Mouse (Mus musculus) neural tube, embryonic 13.5 days (tissue): ENCODE measurements at regions not wholly inside any gene's neighbourhood (a gene's known extent, or its start where the extent isn't known, plus 50 kb on each side); places are given as distances from the start of the nearest gene placed in this dataset.
"Not testable (repeated sequence)": the region's sequence is repeated elsewhere in the genome, so short reads cannot be mapped to it uniquely, and the experiment has no call there.

Source experiments
- ATAC-seq: fragments of 200-750 bp; cut with Nextera tagmentation; 2 replicates; pipeline ENCODE4 v1.8.0; 2017; ENCODE audit warnings: low read depth, mild to moderate bottlenecking, moderate TSS enrichment, moderate library complexity
- H3K27ac ChIP-seq: fragments of 300-500 bp; sonication (generic); replicated peaks from 2 replicates; pipeline ENCODE4 v1.5.1; 2015; ENCODE audit warnings: moderate library complexity, mild to moderate bottlenecking, inconsistent platforms
- H3K27me3 ChIP-seq: fragments of 300-500 bp; sonication (generic); 2 replicates; pipeline ENCODE4 v1.6.1; 2015; ENCODE audit warnings: mild to moderate bottlenecking, inconsistent platforms
- H3K36me3 ChIP-seq: fragments of 300-500 bp; sonication (generic); 2 replicates; pipeline ENCODE4 v1.6.1; 2015; ENCODE audit warnings: mild to moderate bottlenecking, inconsistent platforms
- H3K4me1 ChIP-seq: fragments of 300-500 bp; sonication (generic); replicated peaks from 2 replicates; pipeline ENCODE4 v1.6.1; 2015; ENCODE audit warnings: inconsistent platforms
- H3K4me2 ChIP-seq: fragments of 300-500 bp; sonication (generic); 2 replicates; pipeline ENCODE4 v1.6.1; 2015; ENCODE audit warnings: inconsistent platforms, mild to moderate bottlenecking, moderate library complexity
- H3K4me3 ChIP-seq: fragments of 300-500 bp; sonication (generic); 2 replicates; pipeline ENCODE4 v1.5.1; 2015; ENCODE audit warnings: mild to moderate bottlenecking, inconsistent platforms
- H3K9ac ChIP-seq: fragments of 300-500 bp; sonication (generic); 2 replicates; pipeline ENCODE4 v1.6.1; 2015; ENCODE audit warnings: moderate library complexity, mild to moderate bottlenecking, inconsistent platforms
- H3K9me3 ChIP-seq: fragments of 300-500 bp; sonication (generic); 2 replicates; pipeline ENCODE4 v1.6.1; 2016; ENCODE audit warnings: inconsistent platforms
- WGBS: fragments of 180-500 bp; shearing (Covaris S2); methylation state at CpG from one replicate; pipeline ENCODE4 v1.1.7; 2015; 5-methylcytosine and 5-hydroxymethylcytosine counted together

DNA sequence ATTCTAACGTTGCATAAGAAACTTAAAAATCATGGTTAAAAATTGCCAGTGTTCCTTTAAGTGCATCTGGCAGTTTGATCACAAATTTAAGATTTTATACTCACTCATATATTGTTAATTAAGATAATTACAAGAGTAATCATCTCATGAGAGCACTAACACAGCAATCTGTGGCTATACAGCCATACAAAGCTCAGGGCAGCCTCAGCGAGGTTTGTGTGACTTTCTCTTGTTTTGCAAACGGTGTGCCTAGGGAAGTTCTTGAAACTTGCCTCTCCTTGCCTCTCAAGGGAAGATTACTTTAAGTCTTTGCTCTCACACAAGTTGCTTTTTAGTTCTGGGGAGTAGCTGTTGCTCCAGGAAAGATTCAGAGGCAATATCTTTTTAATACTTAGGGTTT lies 58.1 kb upstream of the Slc1a4 start:
- 85% methylated on average over 3 of the region's 3 CpGs for WGBS
- Histone ChIP-seq H3K9ac (no peak overlapping the region), H3K27ac (no peak overlapping the region), H3K4me1 (no peaks in the 10 kb centered on the region), H3K4me3 (no peak overlapping the region), H3K9me3 (peaks cover 13% of the 10 kb centered on the region), H3K27me3 (no peaks in the 10 kb centered on the region), H3K4me2 (no peak overlapping the region), H3K36me3 (no peaks in the 10 kb centered on the region)
- ATAC-seq = no peak

- H3K27ac ChIP-seq, H3K9ac ChIP-seq, ATAC-seq, H3K4me1 ChIP-seq, H3K4me2 ChIP-seq, H3K4me3 ChIP-seq, H3K36me3 ChIP-seq, H3K27me3 ChIP-seq: not testable (repeated sequence)
- WGBS = 56% methylated on average over 3 of the region's 3 CpGs
- H3K9me3 ChIP-seq = peaks cover 13% of the 10 kb centered on the region
These were observed 60.8 kb upstream of the Slc1a4 start for GRCm38 (mm10) chr11:20393302-20393701.

- not testable (repeated sequence) for H3K4me3 ChIP-seq, H3K36me3 ChIP-seq, H3K4me1 ChIP-seq, H3K4me2 ChIP-seq, H3K27ac ChIP-seq, ATAC-seq, H3K9ac ChIP-seq, H3K27me3 ChIP-seq
- WGBS = 90% methylated on average over 3 of the region's 3 CpGs
- peaks cover 13% of the 10 kb centered on the region for H3K9me3 ChIP-seq
These were observed 61.3 kb upstream of the Slc1a4 start for GRCm38 (mm10) chr11:20393807-20394206.

DNA sequence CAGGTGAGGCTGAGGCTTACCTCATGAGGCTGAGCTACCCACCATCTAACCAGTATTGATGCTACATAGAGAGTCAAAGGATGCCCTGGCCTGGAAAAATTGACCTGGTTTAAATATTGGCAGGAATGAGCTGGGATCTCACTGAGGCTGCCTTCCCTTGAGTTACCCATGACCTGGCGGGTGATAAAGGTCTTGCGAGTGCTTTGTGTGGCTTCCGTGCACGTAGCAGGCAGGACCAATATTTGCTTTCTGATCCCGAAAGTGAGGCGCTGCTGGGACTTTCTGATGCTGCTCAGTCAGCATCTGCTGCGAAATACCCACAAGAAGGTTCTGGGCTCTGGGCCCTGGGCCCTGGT lies 63.3 kb upstream of the Slc1a4 start:
- no peak overlapping the region for H3K4me2 ChIP-seq
- no peaks in the 10 kb centered on the region for H3K36me3 ChIP-seq
- H3K4me3 ChIP-seq = no peak overlapping the region
- no peak for ATAC-seq
- H3K27ac ChIP-seq = no peak overlapping the region
- peaks cover 10% of the 10 kb centered on the region for H3K9me3 ChIP-seq
- H3K27me3 ChIP-seq = no peaks in the 10 kb centered on the region
- no peaks in the 10 kb centered on the region; the same call in 1 of the 2 replicates for H3K4me1 ChIP-seq
- 94% methylated on average over 7 of the region's 7 CpGs for WGBS
- no peak overlapping the region for H3K9ac ChIP-seq

DNA sequence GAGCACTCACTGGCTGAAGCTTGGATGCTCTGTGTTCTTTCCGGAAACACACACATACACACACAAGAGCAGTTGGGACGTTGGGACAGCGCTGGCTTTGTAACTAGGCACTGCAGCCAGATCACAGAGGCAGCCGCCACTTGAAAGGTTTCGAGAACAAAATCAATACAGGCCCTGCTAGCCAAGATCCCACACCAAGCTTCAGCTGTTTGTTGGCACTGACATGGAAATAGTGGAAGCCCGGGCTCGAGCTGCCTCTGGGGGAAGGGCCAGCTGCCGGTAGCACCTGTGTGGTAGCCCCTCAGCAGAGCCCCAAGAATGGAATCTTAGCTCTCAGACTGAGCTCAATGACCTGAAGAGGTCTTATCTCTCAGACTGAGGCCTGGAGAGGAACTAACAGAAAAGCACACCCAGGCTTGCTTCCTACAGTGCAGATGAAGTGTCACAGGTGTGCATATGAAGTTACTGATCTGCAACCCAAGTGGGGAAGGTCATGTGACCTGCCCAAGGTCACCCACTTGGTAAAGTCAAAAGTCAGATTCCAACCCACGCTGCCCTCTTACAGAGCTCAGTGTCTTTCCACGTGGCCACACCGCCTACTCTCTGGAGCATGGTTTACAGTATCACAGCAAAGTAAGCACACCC lies 63.8 kb upstream of the Slc1a4 start:
- ATAC-seq = no peak
- no peak overlapping the region for H3K9ac ChIP-seq
- no peak overlapping the region for H3K4me3 ChIP-seq
- H3K27me3 ChIP-seq = no peaks in the 10 kb centered on the region
- no peaks in the 10 kb centered on the region for H3K36me3 ChIP-seq
- 82% methylated on average over 11 of the region's 11 CpGs for WGBS
- peaks cover 5% of the 10 kb centered on the region for H3K9me3 ChIP-seq
- H3K4me2 ChIP-seq = no peak overlapping the region
- no peak overlapping the region for H3K27ac ChIP-seq
- no peaks in the 10 kb centered on the region; the same call in 1 of the 2 replicates for H3K4me1 ChIP-seq

DNA sequence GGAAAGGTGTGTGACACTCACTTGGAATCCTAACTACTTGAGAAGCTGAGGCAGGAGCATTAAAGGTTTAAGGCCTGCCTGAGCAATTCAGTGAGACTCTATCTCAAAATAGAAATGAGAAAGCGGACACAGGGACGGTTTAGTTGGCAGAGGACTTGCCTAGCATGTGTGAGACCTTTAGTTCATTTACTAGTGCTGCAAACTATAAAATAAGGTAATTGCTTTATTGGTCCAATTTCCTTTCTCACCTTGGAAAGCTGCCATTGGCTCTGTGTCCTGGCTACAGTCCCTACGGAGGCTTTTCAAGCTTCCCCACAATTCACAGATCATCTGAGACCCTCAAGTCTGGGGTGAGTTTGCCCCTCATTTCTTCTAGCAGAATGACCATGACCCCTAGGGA lies 64.4 kb upstream of the Slc1a4 start:
- 41% methylated on average over 3 of the region's 3 CpGs for WGBS
- no peak overlapping the region for H3K4me3 ChIP-seq
- no peak overlapping the region for H3K27ac ChIP-seq
- ATAC-seq = no peak
- H3K9ac ChIP-seq = no peak overlapping the region
- no peaks in the 10 kb centered on the region; the same call in 1 of the 2 replicates for H3K4me1 ChIP-seq
- peaks cover 3% of the 10 kb centered on the region; the same call in 1 of the 2 replicates for H3K9me3 ChIP-seq
- no peaks in the 10 kb centered on the region for H3K27me3 ChIP-seq
- no peaks in the 10 kb centered on the region for H3K36me3 ChIP-seq
- no peak overlapping the region for H3K4me2 ChIP-seq

DNA sequence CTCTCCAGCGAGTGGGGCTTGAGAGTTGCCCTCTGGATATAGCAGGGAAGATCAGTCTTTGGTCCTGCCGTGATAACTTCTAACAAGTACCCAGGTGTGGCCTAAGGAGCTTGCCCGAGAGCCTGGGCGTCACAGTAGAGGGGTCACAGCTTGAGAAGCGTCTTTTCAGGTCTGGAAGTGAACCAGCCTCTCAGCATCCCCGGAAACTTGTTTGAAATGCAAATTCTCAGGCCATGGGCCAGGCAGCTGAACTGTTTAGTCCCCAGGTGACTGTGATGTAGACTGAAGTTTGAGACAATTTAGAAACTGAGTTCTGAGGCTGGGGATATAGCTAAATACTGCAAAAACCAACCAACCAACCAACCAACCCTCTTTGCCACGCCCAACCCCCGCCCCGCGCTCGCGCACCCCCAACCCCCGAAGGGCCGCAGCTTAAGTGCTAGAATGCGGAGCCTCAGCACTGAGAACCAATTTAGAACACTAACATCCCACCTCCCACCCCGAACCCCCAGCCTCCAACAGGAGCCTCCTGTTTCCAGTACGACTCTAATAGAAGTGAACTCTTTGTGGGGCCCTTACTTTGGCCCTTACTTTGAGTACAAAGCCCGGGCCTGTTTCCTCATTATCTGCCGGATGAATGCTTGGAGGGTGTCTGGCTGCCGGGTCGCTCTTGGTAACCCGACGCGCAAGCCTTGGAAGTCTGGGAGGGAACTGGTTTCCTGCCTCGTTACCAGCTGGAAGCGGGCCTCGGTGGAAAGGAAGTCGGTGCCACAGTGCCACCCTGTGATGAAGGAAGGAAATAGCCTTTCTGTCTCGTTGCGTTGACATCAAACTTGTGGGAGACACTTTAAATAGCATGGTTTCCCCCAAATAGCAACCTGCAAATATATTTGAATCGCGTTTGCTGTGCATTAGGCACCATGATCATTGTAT lies 68.1 kb upstream of the Slc1a4 start:
- H3K4me2 ChIP-seq = peak overlapping the region; percentile 62
- 4% methylated on average over 32 of the region's 32 CpGs for WGBS
- no peaks in the 10 kb centered on the region for H3K27me3 ChIP-seq
- peak overlapping the region; percentile 63 for H3K9ac ChIP-seq
- H3K4me1 ChIP-seq = no peaks in the 10 kb centered on the region; the same call in 1 of the 2 replicates
- peak; percentile 93 for ATAC-seq
- no peaks in the 10 kb centered on the region for H3K36me3 ChIP-seq
- H3K4me3 ChIP-seq = peak overlapping the region; percentile 33
- H3K27ac ChIP-seq = peak overlapping the region; percentile 42; the same call in 1 of the 2 replicates
- H3K9me3 ChIP-seq = no peaks in the 10 kb centered on the region

- H3K9me3 ChIP-seq = no peaks in the 10 kb centered on the region
- H3K36me3 ChIP-seq = no peaks in the 10 kb centered on the region
- H3K4me2 ChIP-seq = no peak overlapping the region
- H3K9ac ChIP-seq = no peak overlapping the region
- 70% methylated on average over 3 of the region's 3 CpGs for WGBS
- no peak for ATAC-seq
- H3K4me1 ChIP-seq = no peaks in the 10 kb centered on the region; the same call in 1 of the 2 replicates
- H3K27me3 ChIP-seq = no peaks in the 10 kb centered on the region
- H3K4me3 ChIP-seq = no peak overlapping the region
- H3K27ac ChIP-seq = no peak overlapping the region
These were observed 70.9 kb upstream of the Slc1a4 start for GRCm38 (mm10) chr11:20403456-20403855.

GRCm38 (mm10) chr11:20404476-20404875 lies 72.0 kb upstream of the Slc1a4 start:
- no peaks in the 10 kb centered on the region for H3K27me3 ChIP-seq
- no peak overlapping the region for H3K4me2 ChIP-seq
- ATAC-seq = no peak
- no peak overlapping the region for H3K4me3 ChIP-seq
- no peaks in the 10 kb centered on the region; the same call in 1 of the 2 replicates for H3K4me1 ChIP-seq
- no peak overlapping the region for H3K27ac ChIP-seq
- no peak overlapping the region for H3K9ac ChIP-seq
- H3K9me3 ChIP-seq = no peaks in the 10 kb centered on the region
- no peaks in the 10 kb centered on the region for H3K36me3 ChIP-seq
- WGBS = 86% methylated on average over 5 of the region's 5 CpGs

- peaks cover 23% of the 10 kb centered on the region; the same call in 1 of the 2 replicates for H3K9me3 ChIP-seq
- no peak overlapping the region for H3K4me2 ChIP-seq
- no peak overlapping the region for H3K4me3 ChIP-seq
- no peaks in the 10 kb centered on the region for H3K36me3 ChIP-seq
- WGBS = 75% methylated on average over 2 of the region's 2 CpGs
- H3K27me3 ChIP-seq = no peaks in the 10 kb centered on the region
- no peak overlapping the region for H3K9ac ChIP-seq
- no peak for ATAC-seq
- H3K4me1 ChIP-seq = no peaks in the 10 kb centered on the region
- no peak overlapping the region for H3K27ac ChIP-seq
These were observed 85.6 kb upstream of the Slc1a4 start for GRCm38 (mm10) chr11:20418141-20418540.

DNA sequence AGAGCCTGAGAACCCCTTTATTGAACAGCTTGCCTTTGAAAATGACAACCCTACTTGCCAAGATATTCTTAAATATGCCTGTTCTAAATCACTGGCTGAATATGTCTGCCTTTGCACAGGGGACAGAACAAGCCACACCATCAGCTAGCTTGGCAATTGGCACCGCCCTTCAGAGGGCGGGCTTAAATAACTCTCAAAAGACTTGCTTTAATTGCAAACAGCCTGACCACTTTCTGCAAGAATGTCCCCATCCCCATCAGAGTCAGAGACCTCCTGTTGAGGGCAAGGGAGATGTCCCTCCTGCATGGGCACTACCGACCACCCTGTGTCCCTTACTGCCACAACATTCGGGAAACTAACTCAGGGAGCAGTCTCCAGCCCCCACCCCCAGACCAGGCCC lies 88.4 kb upstream of the Slc1a4 start:
- Histone ChIP-seq H3K27me3 (no peaks in the 10 kb centered on the region), H3K4me3 (no peak overlapping the region), H3K9ac (no peak overlapping the region), H3K9me3 (peaks cover 12% of the 10 kb centered on the region; the same call in 1 of the 2 replicates), H3K4me1 (no peaks in the 10 kb centered on the region), H3K36me3 (no peaks in the 10 kb centered on the region), H3K27ac (no peak overlapping the region), H3K4me2 (no peak overlapping the region)
- ATAC-seq = no peak
- 87% methylated on average over 4 of the region's 4 CpGs for whole genome bisulfite sequencing

DNA sequence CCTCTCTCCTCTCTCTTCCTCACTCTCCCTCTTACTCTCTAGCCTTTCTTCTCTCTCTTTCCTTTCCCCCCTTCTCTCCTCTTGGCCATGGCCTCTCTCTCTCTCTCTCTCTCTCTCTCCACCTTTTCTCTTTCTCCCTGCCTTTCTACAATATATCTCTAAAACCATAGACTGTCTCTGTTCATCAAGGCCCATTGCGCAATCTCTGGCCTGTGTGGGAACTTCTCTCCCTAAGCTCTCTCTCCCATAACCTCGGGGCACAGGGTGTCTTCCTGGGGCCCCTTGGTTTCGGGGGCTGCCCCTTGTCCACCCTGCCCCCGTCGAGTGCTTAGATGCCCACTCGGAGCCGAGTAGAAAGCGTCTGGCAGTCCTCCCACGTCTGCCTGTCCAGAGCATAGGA lies 103.5 kb upstream of the Slc1a4 start:
- Histone ChIP-seq H3K4me3 (no peak overlapping the region), H3K9me3 (no peaks in the 10 kb centered on the region), H3K4me2 (no peak overlapping the region), H3K9ac (no peak overlapping the region), H3K27ac (no peak overlapping the region), H3K4me1 (no peaks in the 10 kb centered on the region), H3K36me3 (no peaks in the 10 kb centered on the region), H3K27me3 (no peaks in the 10 kb centered on the region)
- ATAC-seq = no peak
- WGBS = 84% methylated on average over 9 of the region's 9 CpGs
